ENCODE assay signal across 7 mouse cellular contexts in the genomic region with DNA sequence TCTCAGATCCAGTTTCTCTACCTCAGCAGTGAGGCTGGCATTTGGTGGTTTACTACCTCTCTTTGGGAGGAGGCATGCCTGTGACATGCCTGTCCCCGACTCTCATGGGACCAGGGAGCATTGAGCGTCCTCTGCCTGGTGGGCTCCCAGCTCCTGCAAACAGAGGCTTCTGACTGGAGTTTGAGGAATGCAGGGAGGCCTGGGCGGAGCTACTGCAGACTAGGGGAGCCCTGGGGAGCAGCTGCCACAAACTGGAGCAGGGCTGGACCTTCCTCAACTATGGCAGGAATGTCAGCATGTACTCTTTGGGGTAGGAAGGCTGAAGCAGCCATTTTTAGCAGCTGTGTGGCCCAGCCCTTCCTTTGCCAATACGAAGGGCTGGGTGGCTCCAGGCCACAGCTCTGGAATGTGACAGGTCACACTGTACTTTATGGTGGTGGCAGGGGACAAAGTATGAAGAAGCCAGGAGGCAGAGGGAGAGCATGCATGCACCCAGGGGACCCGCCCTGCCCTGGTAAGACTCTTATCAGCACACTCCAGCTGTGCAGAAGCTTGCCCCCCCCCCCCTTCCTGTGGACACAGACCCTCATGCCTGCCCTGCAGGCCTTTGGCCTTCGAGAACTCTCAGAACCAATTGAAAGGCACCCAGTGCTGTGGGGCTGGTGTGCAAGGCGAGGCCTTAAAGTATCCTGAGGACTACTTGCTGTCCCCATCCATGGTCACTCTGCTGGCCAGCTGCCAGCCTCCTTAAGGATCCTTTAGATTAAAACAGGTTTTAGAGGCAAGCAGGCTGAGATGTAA.
A peak's percentile ranks its signal among the peaks of the same experiment; 100 is the strongest.
DNase-seq lines count a peak whose midpoint lies in the region; ATAC-seq and TF ChIP-seq lines count a peak whose summit lies in the region.

No protein-coding gene starts in this region.

- H3K79me2 ChIP-seq in heart, adult 2 months (replicated peaks; ENCODE audit: control insufficient read depth, insufficient read depth, low read length) = no peaks in the 10 kb centered on the region

- DNase-seq in MEL-GATA-1-ER (ENCODE audit: extremely low read depth, low read depth) = peak; percentile 10
- peak; percentile 23 for DNase-seq in brain, embryonic 14.5 days (ENCODE audit: low read depth)
- DNase-seq in heart, adult 2 months = peak; percentile 64 to 79
- DNase-seq in lung, postnatal 14 days = peak; percentile 71
- DNase-seq in right cerebral cortex, postnatal 36 days (ENCODE audit: low spot score in 2 of 2) = no peak
- DNase-seq in frontal cortex, adult 2 months (ENCODE audit: extremely low spot score in 1 of 2, low spot score in 1 of 2) = no peak

- TF ChIP-seq POLR2A in brain, embryonic 14.5 days (IDR thresholded peaks at IDR 0.05; ENCODE audit: borderline replicate concordance, extremely low read depth, insufficient read depth, insufficient read length, poor library complexity, severe bottlenecking) = no peak
- TF ChIP-seq POLR2A in heart, adult 2 months (IDR thresholded peaks at IDR 0.05; ENCODE audit: insufficient read depth, low read depth, low read length) = 0 out of 2 replicates have a peak, but pooled peaks have one; percentile 12

- H3K4me1 ChIP-seq in heart, adult 2 months (ENCODE audit: control insufficient read depth, insufficient read depth, low read length) = peaks cover 12% of the 10 kb centered on the region
- peaks cover 32% of the 10 kb centered on the region for H3K4me1 ChIP-seq in kidney, embryonic 14.5 days (ENCODE audit: control insufficient read depth, insufficient read depth, low read length)

- intact Hi-C loops in heart, adult 2 months (cut with DNase I) = loop anchor here (2.0 to 5.0 kb wide), 4 partner anchors 44 to 246 kb away; partner anchors contain the start of gene Gadd45g

- peak; percentile 70 for ATAC-seq in kidney, embryonic 14.5 days (ENCODE audit: low FRiP score, low TSS enrichment)

- H3K9ac ChIP-seq in heart, adult 2 months (ENCODE audit: low read depth, low read length) = 0 out of 2 replicates have a peak overlapping the region, but pooled peaks have one; percentile 0
- H3K9ac ChIP-seq in kidney, embryonic 14.5 days (ENCODE audit: low read depth, low read length) = no peak overlapping the region

- no peak overlapping the region for H3K4me3 ChIP-seq in heart, adult 2 months
- H3K4me3 ChIP-seq in kidney, embryonic 14.5 days (ENCODE audit: low read length) = no peak overlapping the region

- H3K9me3 ChIP-seq in kidney, embryonic 14.5 days (ENCODE audit: control insufficient read depth, low read length) = 0 out of 2 replicates have a peak, but pooled peaks cover 4% of the 10 kb centered on the region

- H3K27ac ChIP-seq in heart, adult 2 months = peak overlapping the region; percentile 57
- peak overlapping the region; percentile 20; the same call in 1 of the 2 replicates for H3K27ac ChIP-seq in kidney, embryonic 14.5 days (ENCODE audit: low read depth, low read length)

- no peak overlapping the region for H3K4me2 ChIP-seq in kidney, embryonic 14.5 days (replicated peaks; ENCODE audit: low read depth, low read length)

- TF ChIP-seq CTCF in brain, embryonic 14.5 days (IDR thresholded peaks at IDR 0.05; ENCODE audit: borderline replicate concordance, extremely low read depth, insufficient read depth, insufficient read length) = no peak
- peak; percentile 49 for TF ChIP-seq CTCF in heart, adult 2 months (IDR thresholded peaks at IDR 0.05)

- TF ChIP-seq EP300 in heart, adult 2 months (IDR thresholded peaks at IDR 0.05; ENCODE audit: insufficient read depth, low read depth, low read length) = no peak; the same call in 1 of the 2 replicates

- H3K27me3 ChIP-seq in heart, adult 2 months (ENCODE audit: control insufficient read depth, insufficient read depth, low read length) = no peaks in the 10 kb centered on the region
- H3K27me3 ChIP-seq in kidney, embryonic 14.5 days (ENCODE audit: control insufficient read depth, insufficient read depth, low read length) = no peaks in the 10 kb centered on the region

- 21% methylated on average over 7 of the region's 7 CpGs for WGBS in heart, adult 2 months
- WGBS in kidney, embryonic 14.5 days = 35% methylated on average over 7 of the region's 7 CpGs

- H3K36me3 ChIP-seq in heart, adult 2 months (ENCODE audit: control insufficient read depth, insufficient read depth, low read length) = no peaks in the 10 kb centered on the region
- no peaks in the 10 kb centered on the region for H3K36me3 ChIP-seq in kidney, embryonic 14.5 days (ENCODE audit: control insufficient read depth, insufficient read depth, low read length)

Comparison
In these comparisons a context has a peak if more than half of its experiments do, and no peak if none do; other contexts are left out.
1. DNase-seq: peak in MEL-GATA-1-ER (single experiment), brain, embryonic 14.5 days (single experiment), heart, adult 2 months (2 of 2) and lung, postnatal 14 days (single experiment); none in right cerebral cortex, postnatal 36 days (0 of 2) and frontal cortex, adult 2 months (0 of 2).